Mouse (Mus musculus) midbrain, embryonic 16.5 days (tissue): ENCODE measurements around the gene Os9. TPM values are rescaled to one million over a fixed set of nuclear protein-coding genes. Genes with fewer than 3 reads are reported as not detected.
"Not testable (repeated sequence)": the region's sequence is repeated elsewhere in the genome, so short reads cannot be mapped to it uniquely, and the experiment has no call there.

ENCODE experiments used
- ATAC-seq: fragments of 200-750 bp; cut with Nextera tagmentation; 2 replicates; pipeline ENCODE4 v1.8.0; 2017; ENCODE audit warnings: moderate TSS enrichment
- H3K27ac ChIP-seq: fragments of 300-500 bp; sonication (generic); 2 replicates; pipeline ENCODE4 v1.5.1; 2014; ENCODE audit warnings: mild to moderate bottlenecking, low read length, mixed read lengths
- H3K27me3 ChIP-seq: fragments of 300-500 bp; sonication (generic); 2 replicates; pipeline ENCODE4 v1.6.1; 2014; ENCODE audit warnings: low read depth, low read length, mixed read lengths; ENCODE audit not compliant: control insufficient read depth, insufficient read depth
- H3K36me3 ChIP-seq: fragments of 300-500 bp; sonication (generic); 2 replicates; pipeline ENCODE4 v1.6.1; 2014; ENCODE audit warnings: mild to moderate bottlenecking, low read length, moderate library complexity, mixed read lengths; ENCODE audit not compliant: control insufficient read depth, insufficient read depth
- H3K4me1 ChIP-seq: fragments of 300-500 bp; sonication (generic); 2 replicates; pipeline ENCODE4 v1.6.1; 2014; ENCODE audit warnings: mild to moderate bottlenecking, low read length, mixed read lengths; ENCODE audit not compliant: control insufficient read depth, insufficient read depth
- H3K4me2 ChIP-seq: fragments of 300-500 bp; sonication (generic); 2 replicates; pipeline ENCODE4 v1.6.1; 2014; ENCODE audit warnings: mild to moderate bottlenecking, low read length, mixed read lengths
- H3K4me3 ChIP-seq: fragments of 300-500 bp; sonication (generic); 2 replicates; pipeline ENCODE4 v1.5.1; 2014; ENCODE audit warnings: low read depth, mild to moderate bottlenecking, low read length, moderate library complexity, mixed read lengths
- H3K9ac ChIP-seq: fragments of 300-500 bp; sonication (generic); 2 replicates; pipeline ENCODE4 v1.6.1; 2014; ENCODE audit warnings: low read depth, low read length, mixed read lengths
- H3K9me3 ChIP-seq: fragments of 300-500 bp; sonication (generic); replicated peaks from 2 replicates; pipeline ENCODE4 v1.6.1; 2014; ENCODE audit warnings: mild to moderate bottlenecking, low read length, mixed read lengths; ENCODE audit not compliant: control insufficient read depth, poor library complexity, severe bottlenecking
- WGBS: fragments of 180-500 bp; shearing (Covaris S2); extraction: QIAGEN DNeasy Blood & Tissue Kit; methylation state at CpG from one replicate; pipeline ENCODE4 v1.1.7; 2014; 5-methylcytosine and 5-hydroxymethylcytosine counted together
- polyA plus RNA-seq: library from polyadenylated mRNA; unstranded; fragments of >200 nt; fragmentation: Nextera tagmentation; extraction: Ambion mirVana; gene quantifications from 2 replicates; pipeline ENCODE4 v1.2.1, GENCODE M21; 2015

Os9 gene
- polyA plus RNA-seq, 1 experiment from 2014 or later = 132 TPM

- H3K9me3 ChIP-seq = no peaks in the 10 kb centered on the region
- peaks cover 32% of the 10 kb centered on the region for H3K4me1 ChIP-seq
- H3K27me3 ChIP-seq = no peaks in the 10 kb centered on the region
- peaks cover 35% of the 10 kb centered on the region for H3K36me3 ChIP-seq
- peak overlapping the region; percentile 75 for H3K9ac ChIP-seq
- H3K27ac ChIP-seq = peak overlapping the region; percentile 90
- peak overlapping the region; percentile 49 for H3K4me3 ChIP-seq
- peak; percentile 84 for ATAC-seq
- WGBS = 4% methylated on average over 30 of the region's 30 CpGs
- H3K4me2 ChIP-seq = peak overlapping the region; percentile 97
These were observed 51.4 kb downstream of the Os9 start for GRCm38 (mm10) chr10:127069281-127070189.

GRCm38 (mm10) chr10:127068360-127069038 is 52.4 kb downstream of the Os9 start:
- 80% methylated on average over 9 of the region's 9 CpGs for WGBS
- H3K27ac ChIP-seq = peak overlapping the region; percentile 24; the same call in 1 of the 2 replicates
- no peaks in the 10 kb centered on the region for H3K9me3 ChIP-seq
- H3K36me3 ChIP-seq = peaks cover 35% of the 10 kb centered on the region
- H3K4me2 ChIP-seq = peak overlapping the region; percentile 97
- H3K4me3 ChIP-seq = peak overlapping the region; percentile 49; the same call in 1 of the 2 replicates
- H3K4me1 ChIP-seq = peaks cover 32% of the 10 kb centered on the region
- 0 out of 2 replicates have a peak overlapping the region, but pooled peaks have one; percentile 75 for H3K9ac ChIP-seq
- no peaks in the 10 kb centered on the region for H3K27me3 ChIP-seq
- ATAC-seq = no peak

GRCm38 (mm10) chr10:127066519-127067018 is 54.4 kb downstream of the Os9 start:
- H3K4me1 ChIP-seq = peaks cover 39% of the 10 kb centered on the region

GRCm38 (mm10) chr10:127065981-127066380 is 55.0 kb downstream of the Os9 start:
- Histone ChIP-seq H3K9me3 (no peaks in the 10 kb centered on the region), H3K9ac (no peak overlapping the region), H3K36me3 (peaks cover 35% of the 10 kb centered on the region), H3K27ac (no peak overlapping the region), H3K4me1 (peaks cover 36% of the 10 kb centered on the region), H3K4me3 (no peak overlapping the region), H3K4me2 (no peak overlapping the region), H3K27me3 (no peaks in the 10 kb centered on the region)
- 93% methylated on average over 9 of the region's 9 CpGs for WGBS
- ATAC-seq = no peak

More at GRCm38 (mm10) chr10:127066519-127067018, 54.4 kb downstream of the Os9 start:
- Histone ChIP-seq H3K36me3 (peaks cover 35% of the 10 kb centered on the region), H3K9ac (no peak overlapping the region), H3K9me3 (no peaks in the 10 kb centered on the region), H3K27ac (no peak overlapping the region), H3K4me2 (no peak overlapping the region), H3K4me3 (no peak overlapping the region), H3K27me3 (no peaks in the 10 kb centered on the region)
- WGBS = 87% methylated on average over 14 of the region's 14 CpGs
- ATAC-seq = no peak

- H3K27ac ChIP-seq = peak overlapping the region; percentile 95
- peaks cover 31% of the 10 kb centered on the region for H3K4me1 ChIP-seq
- H3K27me3 ChIP-seq = no peaks in the 10 kb centered on the region
- no peaks in the 10 kb centered on the region for H3K9me3 ChIP-seq
- peak overlapping the region; percentile 65 for H3K4me2 ChIP-seq
- peak; percentile 4; the same call in 1 of the 2 replicates for ATAC-seq
- peak overlapping the region; percentile 84 for H3K9ac ChIP-seq
- peaks cover 35% of the 10 kb centered on the region for H3K36me3 ChIP-seq
- peak overlapping the region; percentile 75 for H3K4me3 ChIP-seq
- WGBS = 12% methylated on average over 37 of the region's 37 CpGs
These were observed 56.7 kb downstream of the Os9 start for GRCm38 (mm10) chr10:127063913-127064870.

GRCm38 (mm10) chr10:127063239-127063872 is 57.6 kb downstream of the Os9 start, which contains the start of gene Cdk4:
Gene Cdk4 (plus strand): TSS chr10:127063534.
- H3K9me3 ChIP-seq = no peaks in the 10 kb centered on the region
- under 1% methylated on average over 44 of the region's 46 CpGs for WGBS
- ATAC-seq = peak; percentile 86
- peak within 1 kb of the TSS; percentile 84 for H3K9ac ChIP-seq
- peak within 1 kb of the TSS; percentile 95 for H3K27ac ChIP-seq
- H3K27me3 ChIP-seq = no peaks in the 10 kb centered on the region
- H3K4me1 ChIP-seq = peaks cover 27% of the 10 kb centered on the region
- peak within 1 kb of the TSS; percentile 65 for H3K4me2 ChIP-seq
- peaks cover 34% of the 10 kb centered on the region for H3K36me3 ChIP-seq
- peak within 1 kb of the TSS; percentile 75 for H3K4me3 ChIP-seq

GRCm38 (mm10) chr10:127062503-127062902 is 58.4 kb downstream of the Os9 start:
- Histone ChIP-seq H3K9ac (no peak overlapping the region), H3K27me3 (no peaks in the 10 kb centered on the region), H3K36me3 (peaks cover 25% of the 10 kb centered on the region), H3K4me1 (peaks cover 31% of the 10 kb centered on the region), H3K4me3 (no peak overlapping the region), H3K27ac (peak overlapping the region; percentile 87), H3K9me3 (no peaks in the 10 kb centered on the region), H3K4me2 (peak overlapping the region; percentile 54)
- no peak for ATAC-seq
- WGBS = 77% methylated on average over 5 of the region's 5 CpGs

- H3K4me2 ChIP-seq, H3K27me3 ChIP-seq, ATAC-seq, H3K4me3 ChIP-seq, H3K9me3 ChIP-seq, H3K9ac ChIP-seq: not testable (repeated sequence)
- peaks cover 27% of the 10 kb centered on the region for H3K36me3 ChIP-seq
- H3K27ac ChIP-seq = peak overlapping the region; percentile 87
- WGBS = 92% methylated on average over 4 of the region's 4 CpGs
- H3K4me1 ChIP-seq = peaks cover 32% of the 10 kb centered on the region
These were observed 58.8 kb downstream of the Os9 start for GRCm38 (mm10) chr10:127062101-127062500.
